Mouse (Mus musculus) midbrain, postnatal 0 days (tissue): ENCODE measurements at regions not wholly inside any gene's neighbourhood (a gene's known extent, or its start where the extent isn't known, plus 50 kb on each side); places are given as distances from the start of the nearest gene placed in this dataset.

Experiments
- ATAC-seq: fragments of 200-750 bp; cut with Nextera tagmentation; 2 replicates; pipeline ENCODE4 v1.8.0; 2017; ENCODE audit warnings: moderate number of reproducible peaks, mild to moderate bottlenecking, moderate TSS enrichment, moderate library complexity; ENCODE audit not compliant: low FRiP score
- DNase-seq: peaks from one replicate; pipeline ENCODE4 v3.0.0-alpha.2; 2015; ENCODE audit warnings: low spot score
- H3K27ac ChIP-seq: fragments of 300-500 bp; sonication (generic); 2 replicates; pipeline ENCODE4 v1.5.1; 2014; ENCODE audit warnings: low read depth, mild to moderate bottlenecking, low read length, mixed read lengths
- H3K27me3 ChIP-seq: fragments of 300-500 bp; sonication (generic); 2 replicates; pipeline ENCODE4 v1.6.1; 2014; ENCODE audit warnings: low read length, control low read depth, mixed read lengths; ENCODE audit not compliant: insufficient read depth
- H3K36me3 ChIP-seq: fragments of 300-500 bp; sonication (generic); 2 replicates; pipeline ENCODE4 v1.6.1; 2014; ENCODE audit warnings: low read length, control low read depth, mixed read lengths; ENCODE audit not compliant: insufficient read depth
- H3K4me1 ChIP-seq: fragments of 300-500 bp; sonication (generic); 2 replicates; pipeline ENCODE4 v1.6.1; 2014; ENCODE audit warnings: mild to moderate bottlenecking, control low read depth, antibody characterized with exemption, low read length, mixed read lengths; ENCODE audit not compliant: insufficient read depth
- H3K4me2 ChIP-seq: fragments of 300-500 bp; sonication (generic); 2 replicates; pipeline ENCODE4 v1.6.1; 2014; ENCODE audit warnings: low read depth, mild to moderate bottlenecking, low read length, mixed read lengths; ENCODE audit not compliant: poor library complexity, severe bottlenecking
- H3K4me3 ChIP-seq: fragments of 300-500 bp; sonication (generic); 2 replicates; pipeline ENCODE4 v1.5.1; 2014; ENCODE audit warnings: low read depth, mild to moderate bottlenecking, low read length, moderate library complexity
- H3K9ac ChIP-seq: fragments of 300-500 bp; sonication (generic); replicated peaks from 2 replicates; pipeline ENCODE4 v1.6.1; 2014; ENCODE audit warnings: mild to moderate bottlenecking, low read length, moderate library complexity, mixed read lengths; ENCODE audit not compliant: poor library complexity, severe bottlenecking
- H3K9me3 ChIP-seq: fragments of 300-500 bp; sonication (generic); 2 replicates; pipeline ENCODE4 v1.6.1; 2016; ENCODE audit warnings: low read length, control low read depth
- CTCF ChIP-seq: IDR thresholded peaks from 2 replicates; pipeline ENCODE4 v1.5.1; 2016; ENCODE audit warnings: antibody characterized with exemption, mild to moderate bottlenecking
- WGBS: fragments of 180-500 bp; shearing (Covaris S2); extraction: QIAGEN DNeasy Blood & Tissue Kit; methylation state at CpG from one replicate; pipeline ENCODE4 v1.1.7; 2014; 5-methylcytosine and 5-hydroxymethylcytosine counted together

DNA sequence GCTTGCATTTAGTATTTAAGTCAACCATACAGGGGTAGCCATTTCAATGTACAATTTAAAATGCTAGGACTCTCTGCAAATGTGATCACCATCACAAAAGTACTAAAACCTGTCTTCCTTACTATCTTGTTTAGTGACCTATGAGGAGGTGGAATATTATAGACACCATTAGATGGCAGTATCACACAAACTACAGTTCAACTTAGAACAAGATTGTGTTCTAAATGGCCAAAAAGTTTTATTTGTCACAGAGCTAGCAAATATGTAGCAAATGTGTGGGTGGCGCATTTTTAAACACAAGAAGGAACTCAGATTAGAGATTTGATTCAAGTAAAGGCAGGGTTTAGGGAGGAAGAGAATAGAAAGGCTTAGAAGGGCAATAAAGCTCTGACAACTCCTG lies 189.4 kb upstream of the Ednrb start:
- H3K4me2 ChIP-seq = no peak overlapping the region
- H3K4me1 ChIP-seq = no peaks in the 10 kb centered on the region; the same call in 1 of the 2 replicates
- H3K36me3 ChIP-seq = no peaks in the 10 kb centered on the region
- no peaks in the 10 kb centered on the region for H3K9me3 ChIP-seq
- 33% methylated on average over 1 of the region's 1 CpGs for WGBS
- peak; percentile 87 for TF ChIP-seq CTCF
- no peak overlapping the region for H3K9ac ChIP-seq
- DNase-seq (peak; percentile 72), ATAC-seq (no peak)
- no peak overlapping the region for H3K4me3 ChIP-seq
- H3K27ac ChIP-seq = no peak overlapping the region
- H3K27me3 ChIP-seq = no peaks in the 10 kb centered on the region

DNA sequence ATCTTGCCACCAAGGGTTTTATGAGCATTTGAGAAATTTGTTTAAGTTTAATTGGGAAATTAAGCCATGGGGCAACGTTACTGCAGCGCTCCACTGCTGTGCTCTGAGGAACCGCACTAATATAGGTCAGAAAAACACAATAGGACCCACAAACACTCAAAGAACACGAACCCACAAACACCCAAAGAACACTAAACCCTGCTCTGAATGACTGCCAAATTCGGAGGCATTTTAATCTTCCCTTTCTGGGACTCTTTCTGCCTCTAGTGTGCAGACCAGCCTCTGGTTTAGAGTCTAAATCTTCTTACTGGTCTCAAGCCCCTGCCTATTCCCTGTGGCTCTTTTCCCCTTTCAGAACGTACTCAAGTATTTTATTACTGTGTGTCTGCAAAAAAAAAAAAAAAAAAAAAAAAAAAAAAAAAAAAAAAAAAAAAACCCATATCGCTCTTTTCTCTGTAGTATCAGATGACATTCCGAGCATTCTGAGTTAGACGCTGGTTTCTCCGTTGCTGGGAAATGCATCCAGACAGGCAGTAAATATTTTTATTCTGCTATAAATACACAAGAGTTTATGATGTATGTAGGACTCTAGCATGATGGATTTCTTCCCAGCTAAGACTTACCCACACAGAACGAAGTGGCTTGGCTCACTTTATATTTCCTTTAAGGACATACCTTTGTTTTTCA lies 186.7 kb upstream of the Ednrb start:
- DNase-seq (no peak), ATAC-seq (no peak)
- Histone ChIP-seq H3K4me3 (no peak overlapping the region), H3K9ac (no peak overlapping the region), H3K9me3 (no peaks in the 10 kb centered on the region), H3K27me3 (no peaks in the 10 kb centered on the region), H3K4me2 (no peak overlapping the region), H3K27ac (no peak overlapping the region), H3K36me3 (no peaks in the 10 kb centered on the region), H3K4me1 (no peaks in the 10 kb centered on the region; the same call in 1 of the 2 replicates)
- WGBS = 22% methylated on average over 11 of the region's 11 CpGs
- no peak for TF ChIP-seq CTCF

DNA sequence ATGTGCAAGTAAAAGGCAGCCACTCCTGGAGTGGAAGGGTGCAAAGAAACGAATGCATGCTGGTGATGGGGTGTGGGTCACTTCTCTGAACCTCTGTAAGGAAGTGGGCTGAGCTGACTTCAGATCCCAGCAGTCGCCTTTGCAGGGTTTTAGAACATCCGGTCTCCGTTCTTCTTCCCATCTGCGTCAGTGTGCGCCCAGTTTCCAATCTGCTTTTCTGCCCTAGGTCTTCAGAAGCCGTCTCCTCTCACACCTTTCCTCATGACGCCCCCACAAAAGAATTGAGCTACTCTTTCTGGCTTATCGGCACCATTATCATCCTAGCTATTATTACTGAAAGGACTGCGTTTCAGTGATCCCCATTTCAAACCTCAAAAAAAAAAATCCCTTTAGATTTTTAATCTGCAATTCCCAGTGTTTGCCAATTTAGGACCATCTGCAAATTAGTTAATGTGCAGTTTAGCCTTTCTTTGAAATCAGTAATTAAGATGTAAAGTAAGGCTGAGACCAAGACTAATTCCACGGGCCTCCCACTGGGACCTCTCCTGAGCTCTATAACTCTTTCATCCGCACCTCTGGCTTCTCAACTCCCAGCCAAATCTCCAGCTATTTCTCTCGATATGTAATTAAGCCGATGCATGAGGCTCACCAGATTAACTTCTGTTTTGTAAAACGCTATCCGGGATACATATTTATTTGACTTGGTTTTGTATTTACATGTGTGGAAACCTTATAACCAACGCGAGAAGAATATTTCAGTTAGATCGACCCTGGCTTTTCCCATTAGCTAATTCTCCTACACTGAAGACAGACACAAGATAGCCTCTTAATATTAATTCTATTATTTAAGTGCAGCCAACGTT lies 185.7 kb upstream of the Ednrb start:
- Histone ChIP-seq H3K9ac (no peak overlapping the region), H3K36me3 (no peaks in the 10 kb centered on the region), H3K4me2 (peak overlapping the region; percentile 20; the same call in 1 of the 2 replicates), H3K27me3 (no peaks in the 10 kb centered on the region), H3K9me3 (no peaks in the 10 kb centered on the region), H3K4me3 (no peak overlapping the region), H3K4me1 (no peaks in the 10 kb centered on the region; the same call in 1 of the 2 replicates), H3K27ac (no peak overlapping the region)
- ATAC-seq = no peak
- peak; percentile 42 for DNase-seq
- WGBS = 17% methylated on average over 20 of the region's 20 CpGs
- no peak for TF ChIP-seq CTCF

DNA sequence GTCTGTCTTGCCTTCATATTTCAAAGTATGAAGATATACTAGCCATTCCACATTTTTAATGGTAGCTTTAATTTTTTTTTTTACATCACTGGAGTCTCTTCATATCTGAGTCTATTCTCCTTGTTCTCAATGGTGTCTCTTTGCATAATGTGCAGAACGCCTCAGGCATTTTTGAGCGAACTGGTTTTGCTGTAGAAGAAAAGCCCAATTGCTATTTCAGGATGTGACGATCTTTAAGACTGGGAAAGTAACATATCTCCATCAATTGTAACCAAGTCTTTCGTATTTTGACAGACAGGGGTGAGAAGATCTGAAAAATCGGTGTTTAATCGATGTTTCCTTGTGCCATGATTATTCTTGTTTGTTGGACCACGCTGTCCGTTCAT lies 183.7 kb upstream of the Ednrb start:
- Histone ChIP-seq H3K9ac (no peak overlapping the region), H3K36me3 (no peaks in the 10 kb centered on the region), H3K4me3 (no peak overlapping the region), H3K27me3 (no peaks in the 10 kb centered on the region), H3K9me3 (no peaks in the 10 kb centered on the region), H3K4me1 (no peaks in the 10 kb centered on the region; the same call in 1 of the 2 replicates), H3K4me2 (no peak overlapping the region), H3K27ac (no peak overlapping the region)
- no peak for DNase-seq
- no peak for TF ChIP-seq CTCF
- 82% methylated on average over 8 of the region's 8 CpGs for WGBS
- ATAC-seq = no peak

DNA sequence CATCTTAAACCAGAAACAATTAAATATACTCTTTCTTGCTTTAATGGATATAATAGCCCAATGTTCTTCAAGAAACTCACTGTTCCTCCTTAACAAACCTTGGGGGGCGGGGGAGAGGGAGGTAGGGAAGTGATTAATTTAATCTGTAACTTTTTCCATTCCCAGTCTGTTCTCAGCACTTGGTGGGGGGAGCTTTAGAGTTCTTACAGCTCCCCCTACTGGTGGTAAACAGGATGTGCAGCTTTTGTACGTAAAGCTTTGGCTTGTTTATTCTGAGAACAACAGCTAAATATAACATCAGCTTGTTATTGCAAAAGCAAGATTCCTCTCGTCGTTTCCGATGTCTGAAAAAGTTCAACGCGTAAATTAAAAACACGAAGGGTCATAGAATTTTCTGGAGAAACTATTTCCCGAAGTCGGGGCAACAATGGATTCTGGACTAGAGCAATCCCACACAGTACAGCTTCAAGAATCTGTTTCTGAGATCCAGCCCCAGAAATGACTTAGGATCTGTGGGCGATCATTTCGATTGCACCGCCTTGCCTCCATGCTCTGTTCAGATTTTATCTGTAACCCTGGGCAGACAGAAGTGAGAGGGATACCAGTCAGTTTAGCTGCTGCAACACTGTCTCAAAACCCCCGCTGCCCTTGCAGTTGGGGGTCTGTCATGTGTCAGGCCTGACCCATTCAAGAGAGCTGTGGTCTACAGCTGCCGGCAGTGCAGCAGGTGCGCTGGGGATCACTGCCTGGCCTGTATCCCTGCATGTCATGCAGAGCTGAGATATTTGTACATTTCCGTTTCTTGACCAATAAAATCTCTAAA lies 183.1 kb upstream of the Ednrb start:
- Histone ChIP-seq H3K4me3 (no peak overlapping the region), H3K4me1 (no peaks in the 10 kb centered on the region; the same call in 1 of the 2 replicates), H3K27ac (no peak overlapping the region), H3K4me2 (peak overlapping the region; percentile 7; the same call in 1 of the 2 replicates), H3K9me3 (no peaks in the 10 kb centered on the region), H3K27me3 (no peaks in the 10 kb centered on the region), H3K9ac (no peak overlapping the region), H3K36me3 (no peaks in the 10 kb centered on the region)
- peak; percentile 47 for ATAC-seq
- peak; percentile 86 for DNase-seq
- peak; percentile 89 for TF ChIP-seq CTCF
- WGBS = 17% methylated on average over 17 of the region's 17 CpGs
